Comparison of ENCODE assay signal across 8 mouse cellular contexts in the genomic region with DNA sequence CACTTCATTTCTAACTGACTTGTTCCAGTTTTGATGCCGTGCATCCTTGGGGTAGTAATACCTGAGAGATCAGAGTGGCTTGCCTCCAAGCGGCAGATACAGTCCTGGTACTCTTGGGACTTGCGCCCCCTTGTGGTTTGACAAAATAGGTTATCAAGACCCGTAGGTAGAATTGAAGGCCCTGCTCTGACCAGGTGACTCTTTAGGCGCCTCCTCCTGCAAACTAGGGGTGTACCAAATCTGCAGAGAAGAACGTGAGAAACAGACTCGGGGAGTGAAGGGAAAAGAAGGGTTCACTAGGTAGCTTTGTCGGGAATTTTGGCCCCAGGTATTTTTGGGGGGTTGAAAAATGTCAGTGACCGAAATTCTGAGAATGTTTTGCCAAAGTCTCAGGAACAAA. TPM values are rescaled to one million over a fixed set of nuclear protein-coding genes. Genes with fewer than 3 reads are reported as not detected.
DNase-seq lines count a peak whose midpoint lies in the region; ATAC-seq and TF ChIP-seq lines count a peak whose summit lies in the region.

No protein-coding gene starts in this region.

- peak; percentile 57; the same call in 1 of the 2 replicates for ATAC-seq in embryonic facial prominence, embryonic 13.5 days (ENCODE audit: insufficient number of reproducible peaks, insufficient read depth, low FRiP score, low TSS enrichment, low read depth)
- ATAC-seq in limb, embryonic 13.5 days (ENCODE audit: low FRiP score, low read depth) = peak; percentile 42
- ATAC-seq in midbrain, embryonic 15.5 days (replicated peaks) = 0 out of 2 replicates have a peak, but pooled peaks have one; percentile 43

- peaks cover 21% of the 10 kb centered on the region for H3K4me1 ChIP-seq in embryonic facial prominence, embryonic 13.5 days
- H3K4me1 ChIP-seq in heart, adult 2 months (ENCODE audit: control insufficient read depth, insufficient read depth, low read length) = no peaks in the 10 kb centered on the region; the same call in 1 of the 2 replicates
- H3K4me1 ChIP-seq in kidney, adult 2 months (ENCODE audit: control insufficient read depth, insufficient read depth, low read length) = no peaks in the 10 kb centered on the region
- peaks cover 23% of the 10 kb centered on the region for H3K4me1 ChIP-seq in limb, embryonic 13.5 days
- peaks cover 17% of the 10 kb centered on the region for H3K4me1 ChIP-seq in midbrain, embryonic 15.5 days

- intact Hi-C loops in heart, adult 2 months (cut with DNase I) = loop anchor here (1.0 to 5.0 kb wide), 3 partner anchors 69 to 590 kb away; no protein-coding TSS in a partner anchor

- no peak for TF ChIP-seq EP300 in heart, adult 2 months (IDR thresholded peaks at IDR 0.05; ENCODE audit: insufficient read depth, low read depth, low read length)

- no peaks in the 10 kb centered on the region for H3K36me3 ChIP-seq in embryonic facial prominence, embryonic 13.5 days
- H3K36me3 ChIP-seq in heart, adult 2 months (ENCODE audit: control insufficient read depth, insufficient read depth, low read length) = no peaks in the 10 kb centered on the region
- H3K36me3 ChIP-seq in kidney, adult 2 months (ENCODE audit: control insufficient read depth, insufficient read depth, low read length) = no peaks in the 10 kb centered on the region
- no peaks in the 10 kb centered on the region for H3K36me3 ChIP-seq in limb, embryonic 13.5 days
- H3K36me3 ChIP-seq in midbrain, embryonic 15.5 days (replicated peaks) = no peaks in the 10 kb centered on the region

- peak; percentile 84 for TF ChIP-seq CTCF in heart, adult 2 months (IDR thresholded peaks at IDR 0.05)
- TF ChIP-seq CTCF in kidney, adult 2 months (conservative IDR thresholded peaks at IDR 0.05; ENCODE audit: insufficient read depth, insufficient read length, low read depth, low read length) = peak; percentile 70

- H3K27ac ChIP-seq in embryonic facial prominence, embryonic 13.5 days = peak overlapping the region; percentile 69
- H3K27ac ChIP-seq in heart, adult 2 months = peak overlapping the region; percentile 36; the same call in 1 of the 2 replicates
- peak overlapping the region; percentile 39; the same call in 1 of the 2 replicates for H3K27ac ChIP-seq in kidney, adult 2 months (ENCODE audit: insufficient read depth, low read depth, low read length)
- H3K27ac ChIP-seq in limb, embryonic 13.5 days = peak overlapping the region; percentile 69
- no peak overlapping the region for H3K27ac ChIP-seq in midbrain, embryonic 15.5 days

- H3K9ac ChIP-seq in embryonic facial prominence, embryonic 13.5 days = 0 out of 2 replicates have a peak overlapping the region, but pooled peaks have one; percentile 33
- H3K9ac ChIP-seq in heart, adult 2 months (ENCODE audit: low read depth, low read length) = no peak overlapping the region
- H3K9ac ChIP-seq in limb, embryonic 13.5 days = peak overlapping the region; percentile 31; the same call in 1 of the 2 replicates
- H3K9ac ChIP-seq in midbrain, embryonic 15.5 days = no peak overlapping the region

- H3K79me2 ChIP-seq in heart, adult 2 months (replicated peaks; ENCODE audit: control insufficient read depth, insufficient read depth, low read length) = no peaks in the 10 kb centered on the region

- H3K9me3 ChIP-seq in embryonic facial prominence, embryonic 13.5 days = no peaks in the 10 kb centered on the region
- no peaks in the 10 kb centered on the region for H3K9me3 ChIP-seq in limb, embryonic 13.5 days
- H3K9me3 ChIP-seq in midbrain, embryonic 15.5 days = no peaks in the 10 kb centered on the region

- no peak for TF ChIP-seq POLR2A in heart, adult 2 months (IDR thresholded peaks at IDR 0.05; ENCODE audit: insufficient read depth, low read depth, low read length)
- no peak for TF ChIP-seq POLR2A in kidney, adult 2 months (IDR thresholded peaks at IDR 0.05; ENCODE audit: low read depth, low read length)

- no peaks in the 10 kb centered on the region for H3K27me3 ChIP-seq in embryonic facial prominence, embryonic 13.5 days
- no peaks in the 10 kb centered on the region for H3K27me3 ChIP-seq in heart, adult 2 months (ENCODE audit: control insufficient read depth, insufficient read depth, low read length)
- no peaks in the 10 kb centered on the region for H3K27me3 ChIP-seq in kidney, adult 2 months (replicated peaks; ENCODE audit: control insufficient read depth, insufficient read depth, low read length)
- H3K27me3 ChIP-seq in limb, embryonic 13.5 days = 0 out of 2 replicates have a peak, but pooled peaks cover 5% of the 10 kb centered on the region
- no peaks in the 10 kb centered on the region for H3K27me3 ChIP-seq in midbrain, embryonic 15.5 days (replicated peaks)

- DNase-seq in 416B (ENCODE audit: low read depth) = peak; percentile 90
- DNase-seq in adrenal gland, postnatal 36 days = peak; percentile 81 to 89
- DNase-seq in heart, adult 2 months = peak; percentile 72 to 74
- DNase-seq in kidney, adult 2 months = peak; percentile 87
- DNase-seq in spleen, adult 18-20 months = peak; percentile 54 to 79

- H3K4me2 ChIP-seq in embryonic facial prominence, embryonic 13.5 days = peak overlapping the region; percentile 55
- peak overlapping the region; percentile 60 for H3K4me2 ChIP-seq in limb, embryonic 13.5 days (replicated peaks)
- H3K4me2 ChIP-seq in midbrain, embryonic 15.5 days = peak overlapping the region; percentile 32

- peak overlapping the region; percentile 23 for H3K4me3 ChIP-seq in embryonic facial prominence, embryonic 13.5 days
- H3K4me3 ChIP-seq in heart, adult 2 months = no peak overlapping the region
- no peak overlapping the region for H3K4me3 ChIP-seq in kidney, adult 2 months (ENCODE audit: insufficient read depth, low read depth, low read length)
- H3K4me3 ChIP-seq in limb, embryonic 13.5 days = peak overlapping the region; percentile 25
- H3K4me3 ChIP-seq in midbrain, embryonic 15.5 days = no peak overlapping the region

- WGBS in embryonic facial prominence, embryonic 13.5 days = 3% methylated on average over 9 of the region's 9 CpGs
- 4% methylated on average over 9 of the region's 9 CpGs for WGBS in heart, adult 2 months
- WGBS in kidney, adult 2 months = 5% methylated on average over 9 of the region's 9 CpGs
- WGBS in limb, embryonic 13.5 days = 1% methylated on average over 9 of the region's 9 CpGs
- 3% methylated on average over 9 of the region's 9 CpGs for WGBS in midbrain, embryonic 15.5 days

RNA-seq across cellular contexts. Expression of a gene that starts 7.9 kb away (rescaled TPM):
- 100 to 1,000 TPM; 162 to 243 TPM for total RNA-seq in adrenal gland, postnatal 36 days (2021)
- polyA plus RNA-seq in embryonic facial prominence, embryonic 13.5 days (2015; fragmentation: Nextera tagmentation; extraction: Ambion mirVana) = 1.3 and 2.1 TPM in 2 replicates
- total RNA-seq in heart, adult 2 months (2021) = under 1 TPM; 0.43 to 0.60 TPM
- polyA plus RNA-seq in heart, adult 2 months (2012; rRNA removed) = 0.06 and 1.4 TPM in 2 replicates
- polyA plus RNA-seq in kidney, adult 2 months (2012; rRNA removed) = 0.11 and 0.55 TPM in 2 replicates
- polyA plus RNA-seq in limb, embryonic 13.5 days (2015; fragmentation: Nextera tagmentation; extraction: Ambion mirVana) = 1.9 TPM in 2 replicates
- 0.48 and 0.57 TPM in 2 replicates for polyA plus RNA-seq in midbrain, embryonic 15.5 days (2015; fragmentation: Nextera tagmentation; extraction: Ambion mirVana)

Comparison
In these comparisons a context has a peak if more than half of its experiments do, and no peak if none do; other contexts are left out.
1. H3K4me3 ChIP-seq: peak in embryonic facial prominence, embryonic 13.5 days (single experiment) and limb, embryonic 13.5 days (single experiment); none in heart, adult 2 months (single experiment), kidney, adult 2 months (single experiment) and midbrain, embryonic 15.5 days (single experiment).
2. H3K9ac ChIP-seq: peak in embryonic facial prominence, embryonic 13.5 days (single experiment) and limb, embryonic 13.5 days (single experiment); none in heart, adult 2 months (single experiment) and midbrain, embryonic 15.5 days (single experiment).
3. Peak in every context shown above with its lines, with median percentiles within 50 percentile points of each other: DNase-seq, ATAC-seq and H3K4me2 ChIP-seq.